In genomic region chr11:32752595-32752885, GRCm38 (mm10) we compare ENCODE assay signal across 15 mouse cellular contexts.
A peak's percentile ranks its signal among the peaks of the same experiment; 100 is the strongest.
DNase-seq lines count a peak whose midpoint lies in the region; ATAC-seq lines count a peak whose summit lies in the region.
"Had no signal": no experiment of that assay in that cellular context is flagged by ENCODE, and none has a peak within 500 bp of the region (broad histone marks: within the 10 kb centered on the region; RNA-seq: fewer than 3 reads in every experiment).

No protein-coding gene starts in this region.

- H3K4me3 ChIP-seq in heart, embryonic 10.5 days: no peak overlapping the region
- H3K4me3 ChIP-seq in megakaryocyte, embryonic 14.5 days (replicated peaks): peak overlapping the region; percentile 18
- H3K4me3 ChIP-seq in liver, embryonic 13.5 days (replicated peaks): no peak overlapping the region
- H3K4me3 ChIP-seq: heart, adult 2 months; intestine, embryonic 15.5 days had no signal

- 65% methylated on average over 5 of the region's 5 CpGs for WGBS in heart, embryonic 10.5 days
- 31% methylated on average over 5 of the region's 5 CpGs for WGBS in liver, embryonic 13.5 days (ENCODE audit: insufficient replicate concordance)

- H3K4me1 ChIP-seq in heart, embryonic 10.5 days: peaks cover 9% of the 10 kb centered on the region; the same call in 1 of the 2 replicates
- peaks cover 33% of the 10 kb centered on the region for H3K4me1 ChIP-seq in megakaryocyte, embryonic 14.5 days
- peaks cover 23% of the 10 kb centered on the region for H3K4me1 ChIP-seq in liver, embryonic 13.5 days (replicated peaks)
- H3K4me1 ChIP-seq: intestine, embryonic 15.5 days had no signal

- H3K9ac ChIP-seq in liver, embryonic 13.5 days: no peak overlapping the region
- H3K9ac ChIP-seq: hindbrain, embryonic 14.5 days; intestine, embryonic 15.5 days had no signal

- H3K4me2 ChIP-seq in liver, embryonic 13.5 days: no peak overlapping the region
- H3K4me2 ChIP-seq: hindbrain, embryonic 14.5 days; intestine, embryonic 15.5 days had no signal

- H3K27me3 ChIP-seq in heart, embryonic 10.5 days (ENCODE audit: insufficient read depth, poor library complexity, severe bottlenecking): no peaks in the 10 kb centered on the region
- no peaks in the 10 kb centered on the region for H3K27me3 ChIP-seq in megakaryocyte, embryonic 14.5 days (replicated peaks)
- no peaks in the 10 kb centered on the region for H3K27me3 ChIP-seq in liver, embryonic 13.5 days
- H3K27me3 ChIP-seq: intestine, embryonic 15.5 days had no signal

- H3K27ac ChIP-seq in heart, embryonic 10.5 days: no peak overlapping the region
- no peak overlapping the region for H3K27ac ChIP-seq in liver, embryonic 13.5 days
- H3K27ac ChIP-seq: heart, adult 2 months; hindbrain, embryonic 14.5 days; intestine, embryonic 15.5 days had no signal

- ATAC-seq in megakaryocyte, adult 5-6 weeks (ENCODE audit: poor library complexity, severe bottlenecking): no peak
- ATAC-seq in liver, embryonic 13.5 days (ENCODE audit: low read depth): peak; percentile 82
- ATAC-seq: intestine, embryonic 15.5 days had no signal

- peaks cover 3% of the 10 kb centered on the region; the same call in 1 of the 2 replicates for H3K36me3 ChIP-seq in heart, embryonic 10.5 days
- H3K36me3 ChIP-seq in megakaryocyte, embryonic 14.5 days (replicated peaks; ENCODE audit: low read length): peaks cover 11% of the 10 kb centered on the region
- no peaks in the 10 kb centered on the region for H3K36me3 ChIP-seq in liver, embryonic 13.5 days
- H3K36me3 ChIP-seq: intestine, embryonic 15.5 days had no signal

- H3K9me3 ChIP-seq in heart, embryonic 10.5 days: no peaks in the 10 kb centered on the region
- peaks cover 7% of the 10 kb centered on the region; the same call in 1 of the 2 replicates for H3K9me3 ChIP-seq in megakaryocyte, embryonic 14.5 days
- H3K9me3 ChIP-seq in liver, embryonic 13.5 days (replicated peaks): no peaks in the 10 kb centered on the region
- H3K9me3 ChIP-seq: intestine, embryonic 15.5 days had no signal

- peak; percentile 77 for DNase-seq in heart, embryonic 10.5 days (ENCODE audit: low spot score)
- no peak for DNase-seq in heart, adult 18-20 months
- peak; percentile 17 for DNase-seq in liver, embryonic 13.5 days
- DNase-seq in cerebellum, adult 9-11 months: no peak
- DNase-seq in testis, postnatal 10 days (ENCODE audit: low spot score): no peak
- no peak for DNase-seq in layer of hippocampus, postnatal 14 days (ENCODE audit: low spot score in 2 of 2)
- DNase-seq: adrenal gland, postnatal 36 days; B cell, adult 2 months; cerebellum, adult 8-10 months; heart, adult 2 months; heart, postnatal 10 days had no signal

Comparison
In these comparisons a context has a peak if more than half of its experiments do, and no peak if none do; other contexts are left out.
1. DNase-seq: peak in heart, embryonic 10.5 days (single experiment) and liver, embryonic 13.5 days (single experiment); none in heart, adult 18-20 months (0 of 2), cerebellum, adult 9-11 months (single experiment), testis, postnatal 10 days (single experiment) and layer of hippocampus, postnatal 14 days (0 of 2).